Mouse (Mus musculus) ES-E14 (cell line): Measurements from ENCODE around the gene Zfp286. TPM values are rescaled to one million over a fixed set of nuclear protein-coding genes. Genes with fewer than 3 reads are reported as not detected.
A peak's percentile ranks its signal among the peaks of the same experiment; 100 is the strongest.

Experiments
- DNase-seq: peaks from one replicate; pipeline ENCODE4 v3.0.0-alpha.2; 2013; ENCODE audit warnings: low read depth, low spot score
- H3K27ac ChIP-seq: 2 replicates; pipeline ENCODE4 v1.5.1; 2012; ENCODE audit warnings: low read depth, mild to moderate bottlenecking, low read length, moderate library complexity, mixed read lengths; ENCODE audit not compliant: poor library complexity, insufficient read depth, severe bottlenecking
- H3K36me3 ChIP-seq: 2 replicates; pipeline ENCODE4 v1.6.1; 2012; ENCODE audit warnings: mild to moderate bottlenecking, low read length, moderate library complexity, mixed read lengths; ENCODE audit not compliant: control insufficient read depth, poor library complexity, insufficient read depth, severe bottlenecking
- H3K4me1 ChIP-seq, 2 experiments: fragments of 150-350 bp in 1 of 2; sonication (generic) in 1 of 2; 2 replicates each; pipeline ENCODE4 v1.6.1; 2012; ENCODE audit warnings: low read length in 2 of 2, mild to moderate bottlenecking in 1 of 2, mixed read lengths in 1 of 2; ENCODE audit not compliant: control insufficient read depth in 2 of 2, insufficient read depth in 2 of 2, poor library complexity in 1 of 2
- H3K4me3 ChIP-seq, 2 experiments: fragments of 150-350 bp in 1 of 2; sonication (generic) in 1 of 2; 2 replicates each; pipeline ENCODE4 v1.5.1; 2012; ENCODE audit warnings: low read length in 2 of 2, low read depth in 1 of 2, mild to moderate bottlenecking in 1 of 2, mixed read lengths in 1 of 2; ENCODE audit not compliant: insufficient read depth in 1 of 2, poor library complexity in 1 of 2, severe bottlenecking in 1 of 2
- H3K9ac ChIP-seq: 2 replicates; pipeline ENCODE4 v1.6.1; 2012; ENCODE audit warnings: low read depth, mild to moderate bottlenecking, low read length, mixed read lengths; ENCODE audit not compliant: poor library complexity, insufficient read depth, severe bottlenecking
- H3K9me3 ChIP-seq: fragments of 150-350 bp; sonication (generic); 2 replicates; pipeline ENCODE4 v1.6.1; 2012; ENCODE audit warnings: low read depth, mild to moderate bottlenecking, low read length; ENCODE audit not compliant: control insufficient read depth, insufficient read depth
- CHD2 ChIP-seq: IDR thresholded peaks from 2 replicates; pipeline ENCODE4 v1.6.1; 2014; ENCODE audit warnings: mild to moderate bottlenecking, low read depth, low read length, inconsistent platforms
- HCFC1 ChIP-seq: IDR thresholded peaks from 2 replicates; pipeline ENCODE4 v1.6.1; 2012; ENCODE audit warnings: low read length, inconsistent platforms, borderline replicate concordance; ENCODE audit not compliant: insufficient read depth
- MAFK ChIP-seq: IDR thresholded peaks from 2 replicates; pipeline ENCODE4 v1.6.1; 2014; ENCODE audit warnings: mild to moderate bottlenecking, low read depth, low read length, inconsistent platforms; ENCODE audit not compliant: insufficient read depth
- ZC3H11A ChIP-seq: IDR thresholded peaks from 2 replicates; pipeline ENCODE4 v1.6.1; 2012; ENCODE audit warnings: low read depth, mild to moderate bottlenecking, inconsistent platforms, low read length, borderline replicate concordance
- ZNF384 ChIP-seq: IDR thresholded peaks from 2 replicates; pipeline ENCODE4 v1.6.1; 2012; ENCODE audit warnings: low read depth, low read length, inconsistent platforms
- in situ Hi-C, 2 experiments: fragments of 600-800 bp; cut with MboI; formaldehyde crosslinking; loops; one replicate each; pipeline ENCODE4 v1.15.1; 2025; ENCODE audit warnings: low sequenced_read_pairs in 2 of 2, inconsistent platforms in 1 of 2; ENCODE audit not compliant: unreplicated experiment in 2 of 2
- total RNA-seq: library from RNA; depleted of rRNA; stranded (reverse); fragments of 300-350 nt; gene quantifications from 2 replicates; pipeline ENCODE4 v1.2.3, GENCODE M21; 2012

The Zfp286 gene
- total RNA-seq, 1 experiment: 9.1 TPM

- H3K27ac ChIP-seq: no peak overlapping the region
- H3K36me3 ChIP-seq: no peaks in the 10 kb centered on the region
- no peak for DNase-seq
- H3K9me3 ChIP-seq: no peaks in the 10 kb centered on the region
- TF ChIP-seq HCFC1 (no peak), ZC3H11A (no peak), CHD2 (no peak)
- H3K4me3 ChIP-seq: peak overlapping the region; percentile 51 to 56
- in situ Hi-C loops: no loop called here
- peaks cover 3 to 10% of the 10 kb centered on the region in 2 experiments; a peak in 3 of 4 replicates for H3K4me1 ChIP-seq
- 0 out of 2 replicates have a peak overlapping the region, but pooled peaks have one; percentile 5 for H3K9ac ChIP-seq
These were observed 31.6 kb upstream of the Zfp286 start for GRCm38 (mm10) chr11:62820661-62821437.

GRCm38 (mm10) chr11:62820059-62820541 lies 30.8 kb upstream of the Zfp286 start, which contains the start of gene Trim16:
Gene Trim16, plus strand, starts transcription at chr11:62820231.
- H3K27ac ChIP-seq: no peak within 1 kb of the TSS
- H3K4me1 ChIP-seq: peaks cover 3 to 9% of the 10 kb centered on the region in 2 experiments; a peak in 2 of 4 replicates
- DNase-seq: peak; percentile 41
- H3K4me3 ChIP-seq: peak within 1 kb of the TSS; percentile 51 to 56
- peak within 1 kb of the TSS; percentile 26; the same call in 1 of the 2 replicates for H3K9ac ChIP-seq
- H3K36me3 ChIP-seq: no peaks in the 10 kb centered on the region
- no peaks in the 10 kb centered on the region for H3K9me3 ChIP-seq
- in situ Hi-C loops: no loop called here
- TF ChIP-seq HCFC1: no peak
- TF ChIP-seq ZNF384: no peak
- TF ChIP-seq MAFK: no peak
- no peak for TF ChIP-seq ZC3H11A
- TF ChIP-seq CHD2: no peak

DNA sequence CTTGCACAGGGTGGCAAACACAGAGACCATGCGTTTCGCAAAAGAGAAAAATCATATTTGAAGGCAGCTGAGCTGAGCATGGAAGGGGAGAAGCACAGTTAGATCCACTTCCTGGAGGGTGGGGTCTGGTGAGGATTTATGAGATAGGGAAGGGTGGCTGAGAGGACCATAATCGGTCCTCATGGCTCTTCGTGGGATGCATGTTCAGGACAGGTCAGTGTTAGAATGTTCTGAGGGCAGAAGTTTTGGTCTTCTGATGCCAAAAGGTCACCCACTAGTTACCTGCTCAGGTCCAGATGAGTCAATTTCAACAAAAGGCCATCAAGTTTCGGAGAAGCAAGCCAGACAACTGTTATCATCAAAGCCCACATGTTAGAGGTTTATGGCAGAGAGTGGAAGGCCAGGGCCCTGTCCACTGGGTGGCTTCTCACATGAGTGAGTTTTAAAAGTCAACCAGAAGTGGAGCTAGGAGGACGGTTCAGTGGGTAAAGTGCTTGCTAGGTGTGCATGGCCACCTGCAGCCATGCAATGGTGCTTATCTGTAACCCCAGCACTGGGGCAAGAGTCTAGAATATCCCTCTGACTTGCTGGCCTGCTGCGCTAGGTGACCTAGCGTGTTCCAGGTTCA lies 29.9 kb upstream of the Zfp286 start:
- DNase-seq: no peak
- no peak overlapping the region for H3K27ac ChIP-seq
- H3K36me3 ChIP-seq: no peaks in the 10 kb centered on the region
- in situ Hi-C loops: no loop called here
- H3K4me3 ChIP-seq: no peak overlapping the region
- H3K9ac ChIP-seq: no peak overlapping the region
- TF ChIP-seq CHD2 (no peak), HCFC1 (no peak), ZNF384 (no peak), MAFK (no peak), ZC3H11A (no peak)
- H3K4me1 ChIP-seq: peaks cover 3 to 9% of the 10 kb centered on the region in 2 experiments; a peak in 2 of 4 replicates
- no peaks in the 10 kb centered on the region for H3K9me3 ChIP-seq

DNA sequence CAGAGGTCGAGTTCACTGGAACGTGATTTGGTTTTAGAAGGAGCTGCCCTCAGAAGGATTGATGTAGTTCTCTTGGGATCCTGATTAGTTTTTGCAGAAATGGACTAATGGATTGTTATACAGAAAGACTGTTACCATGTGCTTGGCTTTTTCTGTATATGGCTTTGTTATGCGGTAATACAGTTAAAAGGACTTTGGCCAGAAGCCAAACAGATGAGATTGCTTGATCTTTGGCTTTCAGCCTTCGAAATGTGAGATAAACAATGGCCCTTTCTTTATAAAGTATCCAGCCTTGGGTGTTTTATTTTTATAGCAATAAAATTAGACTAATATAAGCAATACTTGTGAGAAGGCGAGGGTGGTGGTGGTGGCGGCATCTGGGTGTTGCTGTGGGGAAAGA lies 27.3 kb upstream of the Zfp286 start:
- no peak for DNase-seq
- Histone ChIP-seq H3K9me3 (no peaks in the 10 kb centered on the region), H3K4me1 (peaks cover 0 to 5% of the 10 kb centered on the region in 2 experiments; a peak in 2 of 4 replicates), H3K27ac (no peak overlapping the region), H3K4me3 (no peak overlapping the region), H3K36me3 (no peaks in the 10 kb centered on the region), H3K9ac (no peak overlapping the region)
- in situ Hi-C loops: no loop called here
- no peak for TF ChIP-seq MAFK
- TF ChIP-seq ZC3H11A: no peak
- no peak for TF ChIP-seq HCFC1
- no peak for TF ChIP-seq ZNF384
- TF ChIP-seq CHD2: no peak
